Mouse (Mus musculus) thymus, adult 2 months (tissue): ENCODE measurements around the gene Fto.

Experiments
- CTCF ChIP-seq: fragments of 200-500 bp; IDR thresholded peaks from 2 replicates; pipeline ENCODE4 v1.5.1; 2012; ENCODE audit warnings: mild to moderate bottlenecking, control low read depth, low read length, moderate library complexity, borderline replicate concordance; ENCODE audit not compliant: control insufficient read depth, poor library complexity, insufficient read depth; ENCODE audit errors: extremely low read depth
- POLR2A ChIP-seq: fragments of 200-500 bp; IDR thresholded peaks from 2 replicates; pipeline ENCODE4 v1.6.1; 2012; ENCODE audit warnings: mild to moderate bottlenecking, low read length, control low read depth, moderate library complexity; ENCODE audit not compliant: control insufficient read depth, poor library complexity, insufficient read depth; ENCODE audit errors: extremely low read depth

DNA sequence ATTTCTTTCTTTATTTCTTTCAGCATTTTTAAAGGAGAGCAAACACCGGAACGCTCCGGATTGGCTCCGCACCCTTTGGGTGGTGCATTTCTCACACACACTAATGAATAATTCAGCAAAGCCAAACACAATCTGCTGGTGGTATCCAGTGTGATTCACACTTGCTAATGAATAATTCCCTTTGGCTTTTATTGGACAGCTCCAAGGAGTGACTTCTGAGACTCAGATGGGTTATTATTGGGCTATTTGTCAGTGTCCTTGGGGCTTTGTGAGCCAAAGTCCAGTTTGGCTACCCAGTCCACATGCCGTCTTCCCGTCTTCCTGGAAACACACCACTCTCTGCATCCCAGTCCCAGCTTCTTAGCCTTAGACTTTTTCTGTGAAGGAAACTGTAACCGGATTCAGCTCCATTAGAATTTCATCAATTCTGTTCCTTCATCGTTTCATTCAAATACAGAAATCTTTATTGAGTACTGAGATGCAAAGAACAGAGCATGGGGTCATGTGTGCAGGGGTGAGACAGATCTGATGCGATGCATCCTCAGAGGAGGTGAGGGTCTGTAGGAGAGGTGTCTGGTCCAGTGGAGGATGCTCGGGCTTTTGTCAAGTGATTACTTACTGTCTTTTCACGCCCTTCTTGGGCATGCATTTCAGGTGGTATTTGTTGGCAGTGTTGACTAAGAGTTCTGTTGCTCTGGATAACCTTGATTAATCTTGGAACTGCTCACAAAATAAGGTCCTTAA, 42.8 kb downstream of the Fto start:
- TF ChIP-seq CTCF = no peak
- no peak for TF ChIP-seq POLR2A
